Mouse (Mus musculus) embryonic facial prominence, embryonic 10.5 days (tissue): ENCODE measurements around the gene Ccna2. TPM values are rescaled to one million over a fixed set of nuclear protein-coding genes. Genes with fewer than 3 reads are reported as not detected.

ENCODE experiments used
- DNase-seq: peaks from one replicate; pipeline ENCODE4 v3.0.0-alpha.2; 2017; ENCODE audit warnings: low spot score
- H3K27ac ChIP-seq: fragments of 300-500 bp; sonication (generic); replicated peaks from 2 replicates; pipeline ENCODE4 v1.5.1; 2016; ENCODE audit warnings: mild to moderate bottlenecking
- H3K27me3 ChIP-seq: fragments of 300-500 bp; sonication (generic); replicated peaks from 2 replicates; pipeline ENCODE4 v1.6.1; 2016; ENCODE audit warnings: low read depth, mild to moderate bottlenecking; ENCODE audit not compliant: poor library complexity, severe bottlenecking
- H3K36me3 ChIP-seq: fragments of 300-500 bp; sonication (generic); replicated peaks from 2 replicates; pipeline ENCODE4 v1.6.1; 2016; ENCODE audit warnings: mild to moderate bottlenecking, moderate library complexity
- H3K4me1 ChIP-seq: fragments of 300-500 bp; sonication (generic); 2 replicates; pipeline ENCODE4 v1.6.1; 2016
- H3K4me3 ChIP-seq: fragments of 300-500 bp; sonication (generic); 2 replicates; pipeline ENCODE4 v1.5.1; 2016; ENCODE audit warnings: mild to moderate bottlenecking, moderate library complexity
- H3K9me3 ChIP-seq: fragments of 300-500 bp; sonication (generic); 2 replicates; pipeline ENCODE4 v1.6.1; 2016; ENCODE audit warnings: mild to moderate bottlenecking
- WGBS: fragments of 180-500 bp; shearing (Covaris S2); methylation state at CpG from one replicate; pipeline ENCODE4 v1.1.7; 2016; 5-methylcytosine and 5-hydroxymethylcytosine counted together
- polyA plus RNA-seq: library from polyadenylated mRNA; unstranded; fragments of >200 nt; fragmentation: Nextera tagmentation; extraction: Ambion mirVana; gene quantifications from 2 replicates; pipeline ENCODE4 v1.2.1, GENCODE M21; 2016

The Ccna2 gene
- polyA plus RNA-seq, 1 experiment from 2014 or later: 225 TPM

DNA sequence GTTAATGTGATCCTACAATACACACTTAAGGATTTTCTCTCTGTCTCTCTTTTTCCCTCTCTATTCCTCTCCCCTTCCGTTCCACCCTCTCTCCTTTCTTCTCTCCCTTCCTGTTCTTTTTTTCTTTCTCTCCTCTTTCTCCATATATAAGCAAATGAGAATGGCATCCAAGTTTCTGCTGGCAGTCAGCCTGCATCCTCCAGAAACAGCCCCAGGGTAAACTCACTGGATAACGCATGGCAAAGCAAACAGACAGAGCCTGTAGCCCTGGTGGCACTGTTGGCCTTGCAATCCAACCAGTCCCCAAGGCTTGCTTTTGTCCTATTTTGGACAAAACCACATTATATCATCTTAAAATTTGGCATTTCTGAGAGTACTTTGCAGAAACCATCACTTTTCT, 40.7 kb downstream of the Ccna2 start:
- Histone ChIP-seq H3K4me1 (peaks cover 15% of the 10 kb centered on the region), H3K27ac (no peak overlapping the region), H3K9me3 (no peaks in the 10 kb centered on the region), H3K36me3 (no peaks in the 10 kb centered on the region), H3K4me3 (no peak overlapping the region), H3K27me3 (peaks cover 34% of the 10 kb centered on the region)
- DNase-seq: no peak
- WGBS: 25% methylated on average over 2 of the region's 2 CpGs

DNA sequence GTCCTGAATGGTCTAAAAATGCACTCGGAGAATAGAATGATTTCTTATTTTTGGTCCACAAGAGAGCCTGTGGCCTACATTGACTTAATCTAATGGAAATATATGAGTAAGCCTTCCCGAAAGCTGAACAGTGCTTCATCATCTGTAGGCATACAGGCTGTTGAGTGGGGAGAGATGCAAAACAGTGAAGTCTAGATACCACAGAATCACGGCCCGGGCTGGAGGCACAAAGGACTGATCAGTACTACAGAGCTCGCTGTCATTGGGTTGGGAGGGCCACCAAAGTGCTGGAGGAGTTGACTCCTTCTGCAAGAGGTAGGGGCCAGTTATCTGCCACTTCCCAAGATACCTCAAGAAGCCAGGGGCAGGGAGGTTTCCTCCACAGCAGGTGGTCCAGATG, 41.2 kb downstream of the Ccna2 start:
- no peak for DNase-seq
- H3K36me3 ChIP-seq: no peaks in the 10 kb centered on the region
- H3K27ac ChIP-seq: no peak overlapping the region
- no peak overlapping the region for H3K4me3 ChIP-seq
- H3K9me3 ChIP-seq: no peaks in the 10 kb centered on the region
- H3K4me1 ChIP-seq: peaks cover 15% of the 10 kb centered on the region
- WGBS: 70% methylated on average over 5 of the region's 5 CpGs
- peaks cover 34% of the 10 kb centered on the region for H3K27me3 ChIP-seq

DNA sequence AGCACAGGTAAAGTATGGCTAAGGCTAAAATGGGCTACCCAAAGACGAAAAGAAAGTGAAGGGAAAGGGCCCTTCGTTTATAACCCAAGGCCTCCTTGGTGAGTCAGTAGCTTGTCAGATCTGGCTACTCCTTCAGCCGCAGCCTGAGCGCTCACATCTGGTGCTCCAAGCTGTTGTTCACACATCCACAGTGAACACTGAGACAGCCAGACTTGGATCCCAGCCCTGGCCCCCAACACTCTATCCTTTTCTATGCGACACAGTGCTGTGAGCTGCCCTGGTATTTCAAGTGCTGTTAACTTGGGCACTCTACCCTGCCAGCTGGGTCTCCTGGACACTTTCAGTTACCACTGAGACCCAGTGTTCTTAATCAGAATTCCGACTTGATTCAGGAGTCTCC, 41.6 kb downstream of the Ccna2 start:
- Histone ChIP-seq H3K27ac (no peak overlapping the region), H3K4me3 (no peak overlapping the region), H3K36me3 (no peaks in the 10 kb centered on the region), H3K27me3 (peaks cover 34% of the 10 kb centered on the region), H3K4me1 (peaks cover 15% of the 10 kb centered on the region), H3K9me3 (no peaks in the 10 kb centered on the region)
- WGBS: 92% methylated on average over 6 of the region's 6 CpGs
- DNase-seq: no peak

DNA sequence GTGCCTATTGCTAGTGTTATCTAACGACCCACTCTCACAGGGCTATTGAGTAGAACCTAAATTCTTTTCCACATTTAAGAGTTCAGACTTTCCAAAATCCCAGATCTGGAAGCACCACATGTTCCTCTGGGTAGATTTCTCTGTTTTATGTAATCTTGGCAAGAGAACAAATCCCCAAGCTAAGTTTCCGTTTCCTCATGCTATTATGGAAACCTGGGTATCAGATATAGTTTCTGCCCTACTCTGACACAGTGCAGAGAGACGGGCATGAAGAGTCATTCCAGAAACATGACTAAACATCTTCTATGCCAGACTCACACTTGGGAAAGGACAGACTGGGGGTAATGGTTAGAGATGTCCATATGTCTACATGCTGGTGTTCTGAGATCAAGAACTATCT, 47.5 kb downstream of the Ccna2 start:
- Histone ChIP-seq H3K4me3 (no peak overlapping the region), H3K27ac (no peak overlapping the region), H3K27me3 (peaks cover 47% of the 10 kb centered on the region), H3K9me3 (no peaks in the 10 kb centered on the region), H3K4me1 (peaks cover 10% of the 10 kb centered on the region), H3K36me3 (no peaks in the 10 kb centered on the region)
- 82% methylated on average over 3 of the region's 3 CpGs for WGBS
- DNase-seq: no peak

DNA sequence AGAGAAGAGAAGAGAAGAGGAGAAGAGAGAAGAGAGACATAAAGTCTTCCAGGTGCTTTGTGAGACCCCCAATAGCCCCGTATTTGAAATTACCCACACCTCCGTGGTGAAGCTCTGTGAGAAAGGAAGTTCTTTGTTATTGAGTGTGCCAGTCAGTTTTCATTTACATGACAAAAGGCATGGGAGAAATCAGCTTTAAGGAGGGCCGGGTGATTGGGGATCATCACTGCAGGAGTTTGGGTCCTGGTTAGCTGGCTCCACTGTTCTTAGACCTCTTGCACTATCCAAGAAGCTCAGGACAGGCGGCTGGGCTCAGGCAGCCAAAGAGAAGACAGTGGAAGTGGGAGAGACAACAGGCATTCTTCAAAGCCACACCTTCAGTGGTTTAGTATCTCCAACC, 49.8 kb downstream of the Ccna2 start:
- H3K9me3 ChIP-seq: no peaks in the 10 kb centered on the region
- H3K27me3 ChIP-seq: peaks cover 59% of the 10 kb centered on the region
- H3K4me3 ChIP-seq: no peak overlapping the region
- no peaks in the 10 kb centered on the region for H3K36me3 ChIP-seq
- H3K4me1 ChIP-seq: peaks cover 10% of the 10 kb centered on the region
- no peak for DNase-seq
- no peak overlapping the region for H3K27ac ChIP-seq
- 5% methylated on average over 4 of the region's 4 CpGs for WGBS

DNA sequence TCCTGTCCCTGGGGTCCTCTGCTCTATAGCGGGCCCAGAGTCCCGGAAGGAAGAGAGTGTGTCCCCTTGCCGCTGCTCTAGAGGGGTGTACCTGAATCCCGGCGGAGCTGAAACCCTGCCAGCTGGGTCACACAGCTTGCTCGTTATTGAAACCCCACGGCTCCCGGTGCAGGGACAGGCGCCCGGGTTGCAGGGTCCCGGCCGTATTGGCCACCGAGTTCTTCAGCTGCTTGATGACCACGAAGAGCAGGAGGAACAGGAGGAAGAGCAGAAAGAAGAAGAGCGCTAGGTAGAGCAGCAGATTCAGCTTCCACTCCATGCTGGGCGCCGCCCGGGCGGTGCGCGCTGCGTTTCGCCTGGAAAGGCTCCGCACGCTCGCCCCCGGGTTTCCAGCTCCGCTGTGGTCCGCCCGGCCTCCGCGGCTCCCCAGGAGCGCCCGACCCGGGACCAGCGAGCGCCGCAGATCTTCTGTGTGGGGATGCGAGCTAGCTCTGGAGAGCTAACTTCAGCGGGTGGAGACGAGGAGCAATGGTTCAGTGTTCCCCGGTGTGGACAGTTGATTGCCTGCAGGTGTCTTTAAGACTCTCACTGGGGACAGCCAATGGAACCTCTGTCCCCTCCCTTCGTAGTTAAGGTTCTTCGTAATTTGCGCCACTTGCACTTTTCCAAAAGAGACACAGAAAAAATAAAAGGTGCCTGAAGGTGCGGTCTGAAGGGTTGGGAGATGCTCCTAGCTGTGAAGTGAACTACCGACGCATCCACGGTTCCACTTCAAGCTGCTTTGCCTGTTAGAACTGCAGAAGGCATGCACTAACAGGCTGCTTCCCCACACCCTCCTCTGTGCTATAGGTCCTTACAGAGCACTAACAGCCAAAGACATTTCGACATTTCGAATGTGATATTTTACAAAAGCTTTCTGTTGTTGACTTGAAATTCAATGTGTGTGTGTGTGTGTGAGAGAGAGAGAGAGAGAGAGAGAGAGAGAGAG, 50.6 kb downstream of the Ccna2 start, which contains the start of gene Gm11549:
Gene Gm11549 (minus strand): TSS at position 741 of the 988 bp plus-strand sequence.
- WGBS: under 1% methylated on average over 51 of the region's 51 CpGs
- DNase-seq: peak; percentile 64
- peak within 1 kb of the TSS; percentile 66 for H3K4me3 ChIP-seq
- no peaks in the 10 kb centered on the region for H3K9me3 ChIP-seq
- peaks cover 59% of the 10 kb centered on the region for H3K27me3 ChIP-seq
- no peaks in the 10 kb centered on the region for H3K36me3 ChIP-seq
- H3K27ac ChIP-seq: no peak within 1 kb of the TSS
- peaks cover 10% of the 10 kb centered on the region for H3K4me1 ChIP-seq

DNA sequence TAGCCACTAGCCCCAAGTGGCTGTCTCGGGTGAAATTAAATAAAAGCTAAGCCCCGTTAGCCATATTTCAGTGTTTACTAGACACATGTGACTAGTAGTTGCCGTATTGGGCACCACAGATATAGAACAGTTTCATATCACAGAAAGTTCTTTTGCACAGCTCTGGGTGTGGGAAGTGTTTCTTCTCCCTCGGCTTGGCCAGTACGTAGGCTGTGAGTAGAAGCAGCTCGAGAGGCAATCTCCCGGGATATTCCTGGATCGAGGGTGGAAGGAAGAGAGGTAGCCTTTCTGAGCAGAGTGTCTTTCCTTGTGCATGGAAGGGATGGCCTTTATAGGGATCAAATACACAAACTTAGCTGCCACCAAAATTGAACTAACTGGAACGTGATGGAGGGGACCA, 55.8 kb downstream of the Ccna2 start:
- 90% methylated on average over 9 of the region's 9 CpGs for WGBS
- Histone ChIP-seq H3K27me3 (peaks cover 29% of the 10 kb centered on the region), H3K4me3 (no peak overlapping the region), H3K4me1 (peaks cover 4% of the 10 kb centered on the region), H3K27ac (no peak overlapping the region), H3K9me3 (no peaks in the 10 kb centered on the region), H3K36me3 (no peaks in the 10 kb centered on the region)
- DNase-seq: no peak

Other genes with a start within 250 kb of the Ccna2 start
- gene Anxa5, start 96.3 kb downstream of the Ccna2 start, polyA plus RNA-seq: 104 and 116 TPM in 2 replicates
- gene 1810062G17Rik, start 96.2 kb downstream of the Ccna2 start, polyA plus RNA-seq: 0.39 and 0.78 TPM in 2 replicates
- gene Gm11549, start 50.3 kb downstream of the Ccna2 start, polyA plus RNA-seq: not detected in 2 replicates
- 98.2 and 102 TPM in 2 replicates for gene Exosc9, start 19.5 kb downstream of the Ccna2 start, polyA plus RNA-seq
- gene Bbs7, start 41.3 kb upstream of the Ccna2 start, polyA plus RNA-seq: 16.2 and 17.5 TPM in 2 replicates
- 2.7 and 3.5 TPM in 2 replicates for gene Trpc3, start 118.0 kb upstream of the Ccna2 start, polyA plus RNA-seq